Mouse (Mus musculus): Measurements from ENCODE around the gene Btbd2.

Btbd2 gene

GRCm38 (mm10) chr10:80671251-80671650 lies 14.4 kb upstream of the Btbd2 start:
- DNase-seq (ENCODE audit: low read depth, low spot score), result no peak

GRCm38 (mm10) chr10:80670531-80670930 lies 13.7 kb upstream of the Btbd2 start:
- no peak for DNase-seq (ENCODE audit: low read depth, low spot score)

- no peak for DNase-seq (ENCODE audit: low read depth, low spot score)
Observed at GRCm38 (mm10) chr10:80669737-80670485, 13.0 kb upstream of the Btbd2 start.

GRCm38 (mm10) chr10:80669018-80669417 lies 12.1 kb upstream of the Btbd2 start:
- no peak for DNase-seq (ENCODE audit: low read depth, low spot score)

- no peak for DNase-seq (ENCODE audit: low read depth, low spot score)
Observed at GRCm38 (mm10) chr10:80668614-80669013, 11.7 kb upstream of the Btbd2 start.

GRCm38 (mm10) chr10:80666837-80667412 lies 10.1 kb upstream of the Btbd2 start:
- DNase-seq (ENCODE audit: low read depth, low spot score), result no peak

GRCm38 (mm10) chr10:80665981-80666733 lies 9.3 kb upstream of the Btbd2 start:
- DNase-seq (ENCODE audit: low read depth, low spot score), result no peak

GRCm38 (mm10) chr10:80665459-80665858 lies 8.6 kb upstream of the Btbd2 start:
- no peak for DNase-seq (ENCODE audit: low read depth, low spot score)

GRCm38 (mm10) chr10:80665016-80665380 lies 8.1 kb upstream of the Btbd2 start:
- no peak for DNase-seq (ENCODE audit: low read depth, low spot score)

- DNase-seq (ENCODE audit: low read depth, low spot score), result no peak
Observed at GRCm38 (mm10) chr10:80664197-80665015, 7.5 kb upstream of the Btbd2 start.

- no peak for DNase-seq (ENCODE audit: low read depth, low spot score)
Observed at GRCm38 (mm10) chr10:80663485-80664196, 6.8 kb upstream of the Btbd2 start.

GRCm38 (mm10) chr10:80661149-80661548 lies 4.3 kb upstream of the Btbd2 start:
- peak; percentile 62 for DNase-seq (ENCODE audit: low read depth, low spot score)

- peak; percentile 71 for DNase-seq (ENCODE audit: low read depth, low spot score)
Observed at GRCm38 (mm10) chr10:80659213-80659612, 2.3 kb upstream of the Btbd2 start.

- no peak for DNase-seq (ENCODE audit: low read depth, low spot score)
Observed at GRCm38 (mm10) chr10:80658841-80659202, 2.0 kb upstream of the Btbd2 start.

- no peak for DNase-seq (ENCODE audit: low read depth, low spot score)
Observed at GRCm38 (mm10) chr10:80658194-80658840, 1.4 kb upstream of the Btbd2 start.

GRCm38 (mm10) chr10:80656130-80656862 lies 575 bp downstream of the Btbd2 start:
- peak; percentile 94 for DNase-seq (ENCODE audit: low read depth, low spot score)

GRCm38 (mm10) chr10:80655406-80656129 lies 1.3 kb downstream of the Btbd2 start:
- DNase-seq (ENCODE audit: low read depth, low spot score), result no peak

- DNase-seq (ENCODE audit: low read depth, low spot score), result no peak
Observed at GRCm38 (mm10) chr10:80654866-80655265, 2.0 kb downstream of the Btbd2 start.

GRCm38 (mm10) chr10:80653156-80653720 lies 3.6 kb downstream of the Btbd2 start:
- no peak for DNase-seq (ENCODE audit: low read depth, low spot score)

All from c-Kit-negative CD71-positive TER-119-positive erythroid progenitor cells, embryonic 14.5 days (primary cell).